11 mouse cellular contexts compared by ENCODE assay signal in genomic region chr7:106440900-106441506, GRCm38 (mm10).
DNase-seq lines count a peak whose midpoint lies in the region; ATAC-seq and TF ChIP-seq lines count a peak whose summit lies in the region.
"Had no signal": no experiment of that assay in that cellular context is flagged by ENCODE, and none has a peak within 500 bp of the region (broad histone marks: within the 10 kb centered on the region; RNA-seq: fewer than 3 reads in every experiment).

No protein-coding gene starts in this region.

- H3K27me3 ChIP-seq in spleen, adult 2 months (ENCODE audit: control insufficient read depth, insufficient read depth, low read length) = no peaks in the 10 kb centered on the region
- H3K27me3 ChIP-seq: midbrain, embryonic 12.5 days; stomach, embryonic 15.5 days had no signal

- DNase-seq in adrenal gland, adult 2 months = peak; percentile 3
- DNase-seq in adrenal gland, adult 8-10 months = no peak
- DNase-seq in spleen, adult 2 months (ENCODE audit: low read depth in 1 of 2, low spot score in 2 of 2) = peak; percentile 10 to 19
- DNase-seq in spleen, postnatal 4 days (ENCODE audit: low spot score in 2 of 2) = no peak
- DNase-seq in c-Kit-positive CD71-negative TER-119-negative erythroid progenitor cells, embryonic 14.5 days (ENCODE audit: low read depth) = peak; percentile 16
- DNase-seq in c-Kit-positive CD71-positive TER-119-positive erythroid progenitor cells, embryonic 14.5 days (ENCODE audit: low spot score) = no peak
- no peak for DNase-seq in yolk sac, embryonic 10.5 days (ENCODE audit: low spot score)
- DNase-seq: liver, postnatal 0 days had no signal

- TF ChIP-seq CTCF in spleen, adult 2 months (IDR thresholded peaks at IDR 0.05; ENCODE audit: extremely low read depth, insufficient read depth, insufficient read length, insufficient replicate concordance) = no peak

- peak overlapping the region; percentile 84 for H3K27ac ChIP-seq in spleen, adult 2 months (ENCODE audit: insufficient read depth, low read length)
- H3K27ac ChIP-seq: midbrain, embryonic 12.5 days; stomach, embryonic 15.5 days had no signal

- peaks cover 6% of the 10 kb centered on the region; the same call in 1 of the 2 replicates for H3K4me1 ChIP-seq in spleen, adult 2 months (ENCODE audit: control insufficient read depth, insufficient read depth, insufficient read length)
- H3K4me1 ChIP-seq: midbrain, embryonic 12.5 days; stomach, embryonic 15.5 days had no signal

- H3K36me3 ChIP-seq in spleen, adult 2 months (ENCODE audit: control insufficient read depth, insufficient read depth, low read length) = no peaks in the 10 kb centered on the region
- H3K36me3 ChIP-seq: midbrain, embryonic 12.5 days; stomach, embryonic 15.5 days had no signal

- peak overlapping the region; percentile 69 for H3K4me3 ChIP-seq in spleen, adult 2 months (ENCODE audit: extremely low read depth, insufficient read depth, insufficient read length)
- H3K4me3 ChIP-seq: midbrain, embryonic 12.5 days; stomach, embryonic 15.5 days had no signal

- peak; percentile 51; the same call in 1 of the 2 replicates for TF ChIP-seq POLR2A in spleen, adult 2 months (IDR thresholded peaks at IDR 0.05; ENCODE audit: low read depth, low read length)

- peak; percentile 87 for ATAC-seq in megakaryocyte-erythroid progenitor cell, adult 5-6 weeks (replicated peaks; ENCODE audit: low FRiP score, low TSS enrichment, poor library complexity, severe bottlenecking)
- ATAC-seq: liver, postnatal 0 days had no signal

- 0% methylated on average over 1 of the region's 1 CpGs for WGBS in spleen, adult 2 months

Comparison
In these comparisons a context has a peak if more than half of its experiments do, and no peak if none do; other contexts are left out.
1. DNase-seq: peak in adrenal gland, adult 2 months (single experiment), spleen, adult 2 months (2 of 2) and c-Kit-positive CD71-negative TER-119-negative erythroid progenitor cells, embryonic 14.5 days (single experiment); none in adrenal gland, adult 8-10 months (single experiment), spleen, postnatal 4 days (0 of 2), c-Kit-positive CD71-positive TER-119-positive erythroid progenitor cells, embryonic 14.5 days (single experiment) and yolk sac, embryonic 10.5 days (single experiment).